Mouse (Mus musculus) retina, postnatal 7 days (tissue): Measurements from ENCODE around the gene Arpc1b.
"Not testable (repeated sequence)": the region's sequence is repeated elsewhere in the genome, so short reads cannot be mapped to it uniquely, and the experiment has no call there.

ENCODE experiments used
- DNase-seq: peaks from one replicate; pipeline ENCODE4 v3.0.0-alpha.2; 2012; ENCODE audit warnings: low read depth, low spot score

Arpc1b gene

GRCm38 (mm10) chr5:145114071-145114605, at the start of gene Arpc1b:
Gene Arpc1b, plus strand, starts transcription at chr5:145114215.
- DNase-seq: peak; percentile 31

DNA sequence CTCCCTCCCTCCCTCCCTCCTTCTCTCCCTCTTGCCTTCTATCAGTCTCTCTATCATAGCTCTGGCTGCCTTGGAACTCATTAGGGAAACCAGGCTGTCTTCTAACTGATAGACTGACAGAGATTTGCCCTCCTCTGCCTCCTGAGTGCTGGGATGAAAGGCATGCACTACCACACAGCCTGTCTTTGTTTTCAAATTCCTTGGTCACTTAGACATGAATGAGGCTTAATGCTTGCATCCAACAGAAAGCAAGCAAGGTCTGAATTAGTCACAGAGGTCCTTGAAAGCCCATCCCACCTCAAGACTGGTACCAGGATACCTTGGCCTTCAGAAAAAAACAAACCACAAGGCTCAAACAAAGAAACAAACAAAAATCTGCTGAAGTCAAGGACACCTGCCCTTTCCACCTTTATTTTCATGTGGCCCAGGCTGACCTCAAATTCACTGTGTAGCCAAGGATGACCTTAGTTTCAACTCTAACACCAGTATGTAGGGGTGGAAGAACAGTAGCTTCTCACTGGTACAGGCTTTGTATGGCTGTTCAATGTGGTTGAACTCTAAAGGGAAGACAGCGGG, 49.2 kb upstream of the Arpc1b start:
- no peak for DNase-seq

- no peak for DNase-seq
Measured at GRCm38 (mm10) chr5:145068863-145069262, 45.2 kb upstream of the Arpc1b start.

- DNase-seq: peak; percentile 70
Measured at GRCm38 (mm10) chr5:145069707-145070106, 44.3 kb upstream of the Arpc1b start.

GRCm38 (mm10) chr5:145071342-145071741, 42.7 kb upstream of the Arpc1b start:
- DNase-seq: peak; percentile 6

DNA sequence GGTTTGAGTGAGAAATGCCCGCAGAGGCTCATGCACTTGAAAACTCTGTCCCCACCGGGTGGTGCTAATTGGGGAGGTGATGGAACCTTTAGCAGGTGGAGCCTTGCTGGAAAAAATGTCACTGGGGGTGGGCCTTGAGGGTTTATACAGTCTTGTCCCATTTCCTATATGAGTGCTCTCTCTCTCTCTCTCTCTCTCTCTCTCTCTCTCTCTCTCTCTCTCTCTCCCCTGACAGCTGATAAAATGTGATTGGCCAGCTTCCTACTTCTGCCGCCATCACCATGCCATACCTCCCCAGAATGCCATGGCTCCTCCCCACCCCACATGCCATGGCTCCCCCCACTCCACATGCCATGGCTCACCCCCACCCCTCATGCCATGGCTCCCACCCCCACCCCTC, 38.9 kb upstream of the Arpc1b start:
- DNase-seq: no peak

DNA sequence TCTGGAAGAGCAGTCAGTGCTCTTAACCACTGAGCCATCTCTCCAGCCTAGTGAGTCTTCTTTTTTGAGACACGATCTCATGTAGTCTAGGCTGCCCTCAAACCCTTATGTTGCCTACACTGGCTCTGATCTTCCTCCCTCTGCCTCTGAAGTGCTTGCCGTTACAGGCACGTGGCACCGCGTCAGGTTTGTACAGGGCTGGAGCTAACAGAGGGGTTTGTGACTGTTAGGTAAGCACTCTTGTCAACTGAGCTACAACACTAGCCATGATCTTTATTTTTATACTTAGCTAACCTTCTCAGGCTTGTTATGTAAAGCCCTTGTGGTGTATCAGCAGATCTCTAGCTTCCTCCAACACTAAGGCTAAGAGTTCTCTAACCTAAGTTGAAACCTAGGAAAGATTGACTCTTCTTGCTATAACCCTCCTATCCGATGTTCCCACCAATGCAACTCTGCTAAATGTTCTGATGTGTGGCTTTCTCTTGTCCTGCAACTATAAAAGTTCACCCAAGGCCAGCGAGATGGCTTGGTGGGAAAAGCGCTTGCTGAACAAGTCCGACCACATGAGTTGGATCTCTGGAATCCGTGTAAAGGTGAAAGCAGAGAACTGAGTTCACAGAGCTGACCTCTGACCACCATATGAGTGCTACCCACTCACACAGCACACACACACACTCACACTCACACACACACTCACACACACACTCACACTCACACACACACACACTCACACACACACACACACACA, 32.0 kb upstream of the Arpc1b start:
- no peak for DNase-seq

- not testable (repeated sequence) for DNase-seq
Measured at GRCm38 (mm10) chr5:145083201-145083600, 30.8 kb upstream of the Arpc1b start.

GRCm38 (mm10) chr5:145083632-145084451, 30.2 kb upstream of the Arpc1b start, which contains the start of the genes Arpc1a and Kpna7:
Gene Arpc1a, plus strand, starts transcription at chr5:145083830.
Gene Kpna7, minus strand, starts transcription at chr5:145084030.
- peak; percentile 91 for DNase-seq

- no peak for DNase-seq
Measured at GRCm38 (mm10) chr5:145084822-145085221, 29.2 kb upstream of the Arpc1b start.

- DNase-seq: no peak
Measured at GRCm38 (mm10) chr5:145088186-145088585, 25.8 kb upstream of the Arpc1b start.

DNA sequence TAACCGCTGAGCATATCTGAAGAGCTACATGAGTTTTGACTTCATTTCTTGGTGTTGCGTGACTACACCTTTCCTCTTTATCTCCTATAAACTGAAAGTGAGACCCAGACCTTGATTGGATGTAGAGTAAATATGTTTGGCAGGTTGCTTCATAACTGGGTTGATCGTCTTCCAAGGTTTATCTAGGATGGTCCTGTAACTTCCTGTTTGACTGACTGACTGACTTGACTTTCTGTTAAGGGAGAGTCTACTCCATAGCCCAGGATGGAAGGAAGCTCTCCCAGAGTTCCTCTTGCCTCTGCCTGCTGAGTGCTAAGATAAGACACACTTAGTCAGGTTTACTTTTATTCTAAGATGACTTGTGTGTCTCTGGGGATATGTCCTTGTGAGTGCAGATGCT, 24.1 kb upstream of the Arpc1b start:
- DNase-seq: no peak

GRCm38 (mm10) chr5:145096195-145096594, 17.8 kb upstream of the Arpc1b start:
- DNase-seq: no peak

DNA sequence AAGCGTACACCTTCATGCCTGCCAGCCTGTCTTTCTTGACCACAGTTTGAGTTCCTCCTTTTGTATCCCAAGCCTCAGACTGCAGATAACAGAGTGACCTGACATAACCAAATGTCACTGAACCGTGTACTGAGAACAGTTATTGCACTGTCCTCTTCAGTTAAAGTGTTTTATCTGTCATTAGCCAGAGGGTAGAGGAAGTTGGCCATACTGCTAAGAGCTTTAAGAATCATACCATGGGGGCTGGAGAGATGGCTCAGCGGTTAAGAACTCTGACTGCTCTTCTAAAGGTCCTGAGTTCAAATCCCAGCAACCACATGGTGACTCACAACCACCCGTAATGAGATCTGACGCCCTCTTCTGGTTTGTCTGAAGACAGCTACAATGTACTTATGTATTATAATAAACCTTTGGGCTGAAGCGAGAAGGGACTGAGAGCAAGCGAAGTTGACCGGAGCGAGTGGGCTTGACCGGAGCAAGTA, 15.6 kb upstream of the Arpc1b start:
- DNase-seq: no peak

- DNase-seq: no peak
Measured at GRCm38 (mm10) chr5:145100960-145101359, 13.1 kb upstream of the Arpc1b start.

- not testable (repeated sequence) for DNase-seq
Measured at GRCm38 (mm10) chr5:145101451-145101850, 12.6 kb upstream of the Arpc1b start.

- DNase-seq: no peak
Measured at GRCm38 (mm10) chr5:145102706-145103105, 11.3 kb upstream of the Arpc1b start.

DNA sequence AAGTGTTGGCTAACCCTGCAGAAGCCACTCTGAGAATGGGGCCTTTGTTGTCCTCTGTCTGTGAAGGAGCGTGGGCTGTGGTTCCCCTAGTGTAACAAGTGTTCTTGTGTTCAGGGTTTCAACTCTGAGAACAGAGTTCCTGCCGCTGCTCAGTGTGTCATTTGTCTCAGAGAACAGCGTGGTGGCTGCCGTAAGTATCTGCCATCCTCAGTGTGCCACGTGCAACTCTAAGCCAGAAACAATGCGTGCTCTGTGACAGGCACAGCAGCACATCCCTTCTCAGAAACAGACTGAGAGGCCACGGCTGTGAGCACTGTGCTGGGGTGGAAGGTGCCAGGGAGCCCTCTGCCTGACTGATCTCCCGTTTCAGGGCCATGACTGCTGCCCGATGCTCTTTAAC, 9.7 kb upstream of the Arpc1b start:
- DNase-seq: no peak

DNA sequence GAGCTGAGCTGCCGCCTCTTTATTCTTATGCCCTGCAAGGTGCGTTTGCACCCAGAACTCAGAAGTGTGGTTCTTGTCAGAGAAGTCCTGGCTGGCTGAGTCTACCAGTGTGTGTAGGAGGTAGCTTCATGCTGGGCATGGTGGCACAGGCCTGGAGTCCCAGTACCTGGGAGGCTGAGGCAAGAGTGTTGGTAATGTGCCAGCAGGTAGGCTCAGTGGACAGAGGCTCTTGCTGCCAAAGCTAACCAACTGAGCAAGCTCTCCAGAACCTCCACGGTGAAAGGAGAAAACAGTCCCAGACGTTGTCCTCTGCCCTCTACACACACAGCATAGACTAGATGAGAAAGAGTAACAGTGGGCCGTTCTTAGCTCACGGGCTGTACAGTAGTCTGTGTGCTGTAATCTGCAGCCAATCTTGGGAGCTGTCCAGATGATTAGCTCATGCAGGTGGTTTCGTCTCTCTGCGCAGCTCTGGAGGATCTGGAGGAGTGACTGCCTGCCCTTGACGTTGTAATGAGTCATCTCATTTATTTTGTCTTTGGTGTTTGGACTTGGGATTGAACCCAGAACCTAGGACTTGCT, 8.2 kb upstream of the Arpc1b start:
- DNase-seq: no peak

DNA sequence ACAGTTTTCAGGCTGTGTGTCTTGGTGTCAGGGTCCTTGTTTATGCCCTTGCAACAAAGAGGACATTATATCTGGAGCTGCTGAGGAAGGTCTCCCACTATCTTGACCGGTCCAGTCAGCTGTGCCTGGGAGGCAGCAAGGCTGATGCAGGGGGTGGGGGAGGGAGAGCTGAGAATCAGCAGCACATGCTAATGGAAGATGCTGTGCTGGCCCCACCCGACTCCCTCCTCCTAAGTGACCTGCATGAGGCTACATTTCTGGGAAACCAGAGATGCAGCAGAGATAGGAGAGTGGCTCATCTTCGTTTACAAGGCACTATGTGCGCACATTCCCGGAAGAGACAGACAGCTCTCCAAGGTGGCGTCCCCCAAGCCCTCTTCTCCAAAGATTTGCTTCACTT, 3.6 kb upstream of the Arpc1b start:
- DNase-seq: no peak

- no peak for DNase-seq
Measured at GRCm38 (mm10) chr5:145112566-145112965, 1.4 kb upstream of the Arpc1b start.

DNA sequence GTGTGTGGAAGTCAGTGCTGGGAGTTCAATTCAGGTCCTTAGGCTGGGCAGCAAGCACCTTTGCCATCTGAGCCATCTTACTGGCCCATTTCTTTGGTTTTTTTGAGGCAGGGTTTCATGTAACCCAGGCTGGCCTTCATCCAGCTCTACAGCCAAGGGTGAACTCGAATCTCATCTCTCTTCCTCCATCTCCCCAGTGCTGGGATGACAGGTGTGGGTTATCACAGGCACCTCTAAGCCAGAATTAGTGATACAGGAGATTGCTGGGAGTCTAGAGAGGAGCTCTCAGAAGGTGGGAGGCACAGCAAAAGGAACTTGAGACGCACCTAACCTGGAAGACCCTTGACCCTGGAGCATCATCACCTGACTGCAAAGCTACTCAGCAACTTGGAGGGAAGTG, 599 bp upstream of the Arpc1b start:
- DNase-seq: no peak
